Mouse (Mus musculus) hindbrain, embryonic 11.5 days (tissue): ENCODE data around the gene Snrk. TPM values are rescaled to one million over a fixed set of nuclear protein-coding genes. Genes with fewer than 3 reads are reported as not detected.

Experiments used
- ATAC-seq: fragments of 200-750 bp; cut with Nextera tagmentation; 2 replicates; pipeline ENCODE4 v1.8.0; 2017; ENCODE audit warnings: mild to moderate bottlenecking, moderate TSS enrichment, moderate library complexity; ENCODE audit not compliant: low FRiP score
- DNase-seq: peaks from one replicate; pipeline ENCODE4 v3.0.0-alpha.2; 2015; ENCODE audit warnings: low spot score
- H3K27ac ChIP-seq: fragments of 300-500 bp; sonication (generic); 2 replicates; pipeline ENCODE4 v1.5.1; 2014; ENCODE audit warnings: mild to moderate bottlenecking, low read depth, low read length
- H3K27me3 ChIP-seq: fragments of 300-500 bp; sonication (generic); 2 replicates; pipeline ENCODE4 v1.6.1; 2014; ENCODE audit warnings: mild to moderate bottlenecking, low read length, moderate library complexity, mixed read lengths; ENCODE audit not compliant: control insufficient read depth, insufficient read depth
- H3K36me3 ChIP-seq: fragments of 300-500 bp; sonication (generic); 2 replicates; pipeline ENCODE4 v1.6.1; 2014; ENCODE audit warnings: mild to moderate bottlenecking, low read length, moderate library complexity, mixed read lengths; ENCODE audit not compliant: control insufficient read depth, insufficient read depth
- H3K4me1 ChIP-seq: fragments of 300-500 bp; sonication (generic); replicated peaks from 2 replicates; pipeline ENCODE4 v1.6.1; 2014; ENCODE audit warnings: low read length, mixed read lengths; ENCODE audit not compliant: control insufficient read depth, insufficient read depth
- H3K4me2 ChIP-seq: fragments of 300-500 bp; sonication (generic); replicated peaks from 2 replicates; pipeline ENCODE4 v1.6.1; 2014; ENCODE audit warnings: mild to moderate bottlenecking, low read depth, low read length
- H3K4me3 ChIP-seq: fragments of 300-500 bp; sonication (generic); 2 replicates; pipeline ENCODE4 v1.5.1; 2014; ENCODE audit warnings: low read depth, low read length
- H3K9ac ChIP-seq: fragments of 300-500 bp; sonication (generic); 2 replicates; pipeline ENCODE4 v1.6.1; 2014; ENCODE audit warnings: low read depth, low read length
- H3K9me3 ChIP-seq: fragments of 300-500 bp; sonication (generic); 2 replicates; pipeline ENCODE4 v1.6.1; 2016; ENCODE audit warnings: low read length; ENCODE audit not compliant: control insufficient read depth
- WGBS: fragments of 180-500 bp; shearing (Covaris S2); extraction: QIAGEN DNeasy Blood & Tissue Kit; methylation state at CpG from one replicate; pipeline ENCODE4 v1.1.7; 2014; 5-methylcytosine and 5-hydroxymethylcytosine counted together
- polyA plus RNA-seq: library from polyadenylated mRNA; unstranded; fragments of >200 nt; fragmentation: Nextera tagmentation; extraction: Ambion mirVana; gene quantifications from 2 replicates; pipeline ENCODE4 v1.2.1, GENCODE M21; 2014

Gene Snrk
- polyA plus RNA-seq, 1 experiment from 2014 or later, result 22.0 TPM

- ATAC-seq, result no peak
- Histone ChIP-seq H3K9me3 (no peaks in the 10 kb centered on the region), H3K4me1 (no peaks in the 10 kb centered on the region), H3K27me3 (no peaks in the 10 kb centered on the region), H3K36me3 (no peaks in the 10 kb centered on the region), H3K4me2 (no peak overlapping the region), H3K4me3 (no peak overlapping the region), H3K9ac (no peak overlapping the region), H3K27ac (no peak overlapping the region)
- WGBS, result 72% methylated on average over 11 of the region's 11 CpGs
- DNase-seq, result no peak
Measured at GRCm38 (mm10) chr9:122205543-122206200, 88.6 kb downstream of the Snrk start.

- H3K9me3 ChIP-seq, result no peaks in the 10 kb centered on the region
- no peak overlapping the region for H3K4me2 ChIP-seq
- no peaks in the 10 kb centered on the region for H3K4me1 ChIP-seq
- WGBS, result 71% methylated on average over 4 of the region's 4 CpGs
- H3K27ac ChIP-seq, result no peak overlapping the region
- no peak overlapping the region for H3K4me3 ChIP-seq
- H3K36me3 ChIP-seq, result no peaks in the 10 kb centered on the region
- ATAC-seq, result no peak
- DNase-seq, result no peak
- no peaks in the 10 kb centered on the region for H3K27me3 ChIP-seq
- H3K9ac ChIP-seq, result no peak overlapping the region
Measured at GRCm38 (mm10) chr9:122208311-122208710, 91.2 kb downstream of the Snrk start.

- Histone ChIP-seq H3K9me3 (no peaks in the 10 kb centered on the region), H3K4me1 (no peaks in the 10 kb centered on the region), H3K9ac (no peak overlapping the region), H3K36me3 (no peaks in the 10 kb centered on the region), H3K27me3 (no peaks in the 10 kb centered on the region), H3K27ac (no peak overlapping the region), H3K4me2 (no peak overlapping the region), H3K4me3 (no peak overlapping the region)
- DNase-seq, result no peak
- ATAC-seq, result no peak
Measured at GRCm38 (mm10) chr9:122215118-122215517, 98.1 kb downstream of the Snrk start.

- no peaks in the 10 kb centered on the region for H3K9me3 ChIP-seq
- H3K36me3 ChIP-seq, result no peaks in the 10 kb centered on the region
- 76% methylated on average over 7 of the region's 7 CpGs for WGBS
- H3K4me1 ChIP-seq, result no peaks in the 10 kb centered on the region
- no peak overlapping the region for H3K4me3 ChIP-seq
- no peaks in the 10 kb centered on the region for H3K27me3 ChIP-seq
- ATAC-seq (no peak), DNase-seq (no peak)
- no peak overlapping the region for H3K27ac ChIP-seq
- no peak overlapping the region for H3K4me2 ChIP-seq
- no peak overlapping the region for H3K9ac ChIP-seq
Measured at GRCm38 (mm10) chr9:122216945-122217529, 100.0 kb downstream of the Snrk start.

Other genes starting within 250 kb of the Snrk start
- gene Ackr2, start 218.9 kb upstream of the Snrk start, polyA plus RNA-seq, result 1.2 and 1.4 TPM in 2 replicates
- not detected in 2 replicates for gene Cyp8b1, start 201.0 kb upstream of the Snrk start, polyA plus RNA-seq
- 0.29 and 0.46 TPM in 2 replicates for gene Fam198a, start 166.3 kb upstream of the Snrk start, polyA plus RNA-seq
- gene Pomgnt2, start 120.2 kb upstream of the Snrk start, polyA plus RNA-seq, result 8.8 and 9.6 TPM in 2 replicates
- 51.9 and 52.5 TPM in 2 replicates for gene Ano10, start 177.2 kb downstream of the Snrk start, polyA plus RNA-seq
- gene Abhd5, start 234.3 kb downstream of the Snrk start, polyA plus RNA-seq, result 21.9 and 23.7 TPM in 2 replicates